In genomic region chr13:109427541-109427940, GRCm38 (mm10) we compare ENCODE assay signal across 19 mouse cellular contexts.
"Had no signal": no experiment of that assay in that cellular context is flagged by ENCODE, and none has a peak within 500 bp of the region (broad histone marks: within the 10 kb centered on the region; RNA-seq: fewer than 3 reads in every experiment).

No protein-coding gene starts in this region.

- H3K4me2 ChIP-seq: lung, embryonic 14.5 days; midbrain, embryonic 12.5 days; neural tube, embryonic 13.5 days; neural tube, embryonic 15.5 days; stomach, embryonic 15.5 days had no signal

- ATAC-seq: midbrain, embryonic 16.5 days had no signal

- H3K4me1 ChIP-seq: midbrain, embryonic 12.5 days; neural tube, embryonic 13.5 days; neural tube, embryonic 15.5 days; stomach, embryonic 15.5 days had no signal

- H3K9ac ChIP-seq: lung, embryonic 14.5 days; midbrain, embryonic 12.5 days; neural tube, embryonic 13.5 days; neural tube, embryonic 15.5 days; stomach, embryonic 15.5 days had no signal

- DNase-seq: lung, adult 18-20 months; lung, embryonic 14.5 days; lung, postnatal 10 days; lung, postnatal 4 days; midbrain, embryonic 14.5 days; retina, postnatal 1 day; right cerebral cortex, adult 18-20 months; right cerebral cortex, postnatal 25 days; right cerebral cortex, postnatal 4 days; thymus, adult 2 months; thymus, postnatal 14 days; thymus, postnatal 36 days had no signal

- H3K9me3 ChIP-seq: midbrain, embryonic 12.5 days; neural tube, embryonic 13.5 days; neural tube, embryonic 15.5 days; stomach, embryonic 15.5 days had no signal

- H3K27ac ChIP-seq: midbrain, embryonic 12.5 days; neural tube, embryonic 13.5 days; neural tube, embryonic 15.5 days; stomach, embryonic 15.5 days; stomach, postnatal 0 days had no signal

- H3K27me3 ChIP-seq: midbrain, embryonic 12.5 days; neural tube, embryonic 13.5 days; neural tube, embryonic 15.5 days; stomach, embryonic 15.5 days had no signal

- H3K4me3 ChIP-seq: midbrain, embryonic 12.5 days; myocyte; neural tube, embryonic 13.5 days; neural tube, embryonic 15.5 days; stomach, embryonic 15.5 days had no signal

- H3K36me3 ChIP-seq: midbrain, embryonic 12.5 days; neural tube, embryonic 13.5 days; neural tube, embryonic 15.5 days; stomach, embryonic 15.5 days had no signal
